Mouse (Mus musculus) urinary bladder, postnatal 10 days (tissue): ENCODE data around the gene Rsg1.
A peak's percentile ranks its signal among the peaks of the same experiment; 100 is the strongest.

Experiments
- DNase-seq: peaks from one replicate; pipeline ENCODE4 v3.0.0; 2022; ENCODE audit warnings: low spot score

The Rsg1 gene

GRCm38 (mm10) chr4:141212892-141213291 is 864 bp upstream of the Rsg1 start:
- no peak for DNase-seq

GRCm38 (mm10) chr4:141213342-141213741 is 414 bp upstream of the Rsg1 start:
- no peak for DNase-seq

- DNase-seq: no peak
Measured at GRCm38 (mm10) chr4:141214337-141214851, 638 bp downstream of the Rsg1 start.

- no peak for DNase-seq
Measured at GRCm38 (mm10) chr4:141219583-141220213, 5.9 kb downstream of the Rsg1 start.

- no peak for DNase-seq
Measured at GRCm38 (mm10) chr4:141221848-141222247, 8.1 kb downstream of the Rsg1 start.

- no peak for DNase-seq
Measured at GRCm38 (mm10) chr4:141222752-141223151, 9.0 kb downstream of the Rsg1 start.

- DNase-seq: no peak
Measured at GRCm38 (mm10) chr4:141228687-141229086, 14.9 kb downstream of the Rsg1 start.

GRCm38 (mm10) chr4:141233196-141233595 is 19.4 kb downstream of the Rsg1 start:
- no peak for DNase-seq

- DNase-seq: no peak
Measured at GRCm38 (mm10) chr4:141235537-141236111, 21.9 kb downstream of the Rsg1 start.

- no peak for DNase-seq
Measured at GRCm38 (mm10) chr4:141236856-141237255, 23.1 kb downstream of the Rsg1 start.

GRCm38 (mm10) chr4:141238492-141239387 is 25.0 kb downstream of the Rsg1 start:
- no peak for DNase-seq

- DNase-seq: peak; percentile 59
Measured at GRCm38 (mm10) chr4:141239388-141240125, 25.8 kb downstream of the Rsg1 start, which contains the start of gene Arhgef19. Gene Arhgef19, plus strand, starts transcription at chr4:141239499.

- no peak for DNase-seq
Measured at GRCm38 (mm10) chr4:141240617-141241016, 26.9 kb downstream of the Rsg1 start.

GRCm38 (mm10) chr4:141241861-141242260 is 28.1 kb downstream of the Rsg1 start:
- DNase-seq: no peak

GRCm38 (mm10) chr4:141242651-141243241 is 29.0 kb downstream of the Rsg1 start:
- no peak for DNase-seq

- DNase-seq: no peak
Measured at GRCm38 (mm10) chr4:141243636-141244035, 29.9 kb downstream of the Rsg1 start.

GRCm38 (mm10) chr4:141244401-141244800 is 30.6 kb downstream of the Rsg1 start:
- DNase-seq: no peak

GRCm38 (mm10) chr4:141244931-141245425 is 31.2 kb downstream of the Rsg1 start:
- no peak for DNase-seq

GRCm38 (mm10) chr4:141246089-141246997 is 32.6 kb downstream of the Rsg1 start:
- DNase-seq: no peak

GRCm38 (mm10) chr4:141246998-141247350 is 33.2 kb downstream of the Rsg1 start:
- DNase-seq: no peak
